Mouse (Mus musculus): ENCODE measurements around the gene Ptpn13.

The Ptpn13 gene

DNA sequence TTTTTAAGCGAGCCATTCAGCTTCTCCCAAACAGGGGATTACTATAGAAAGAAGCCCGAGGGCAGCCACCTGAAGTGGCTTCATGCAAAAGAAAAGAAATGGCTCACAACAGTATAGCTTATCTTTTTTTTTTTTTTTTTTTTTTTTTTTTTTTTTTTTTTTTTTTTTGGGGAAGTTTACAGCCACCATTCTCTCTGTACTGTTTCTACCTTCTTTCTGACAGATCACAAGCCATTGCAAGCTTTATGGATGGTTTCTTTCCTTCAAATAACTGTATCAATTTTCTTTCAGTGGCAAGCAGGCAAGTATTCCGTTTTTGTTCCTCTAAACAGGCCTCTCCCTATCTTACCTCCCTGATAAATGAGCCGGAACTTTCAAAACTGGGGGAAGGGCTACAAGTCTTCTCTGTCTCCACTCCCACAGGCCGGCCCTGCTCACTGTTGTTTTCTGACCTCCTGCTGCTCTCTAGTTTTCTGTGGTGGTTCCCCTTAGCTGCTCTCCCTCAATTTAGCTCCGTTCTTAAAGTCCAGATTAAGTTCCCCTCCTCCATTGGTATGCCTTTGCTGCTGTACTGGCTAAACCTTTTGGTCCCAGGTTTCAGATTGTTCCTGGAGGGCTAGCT lies 1.6 kb upstream of the Ptpn13 start:
- peak; percentile 55 for DNase-seq

DNA sequence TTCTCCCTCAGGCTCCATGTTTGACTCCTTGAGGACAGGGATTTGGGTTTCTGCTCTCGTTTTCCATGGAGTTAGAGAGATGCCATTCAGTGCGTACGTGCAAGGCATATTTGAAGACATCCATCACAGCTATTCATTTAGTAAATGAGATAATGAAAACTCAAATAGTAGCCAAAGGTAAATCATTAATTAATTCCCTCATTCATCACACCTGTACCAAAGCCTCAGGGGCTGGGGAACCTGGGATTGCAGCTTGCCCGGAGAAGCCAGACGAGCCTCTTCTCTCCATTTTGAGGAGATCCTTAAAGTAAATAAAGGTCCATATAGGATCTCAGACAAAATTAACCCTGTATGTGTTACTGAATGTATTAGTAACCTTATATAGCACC lies 1.1 kb upstream of the Ptpn13 start:
- DNase-seq: no peak

GRCm38 (mm10) chr5:103425363-103426031 lies 505 bp downstream of the Ptpn13 start:
- DNase-seq: peak; percentile 75

DNA sequence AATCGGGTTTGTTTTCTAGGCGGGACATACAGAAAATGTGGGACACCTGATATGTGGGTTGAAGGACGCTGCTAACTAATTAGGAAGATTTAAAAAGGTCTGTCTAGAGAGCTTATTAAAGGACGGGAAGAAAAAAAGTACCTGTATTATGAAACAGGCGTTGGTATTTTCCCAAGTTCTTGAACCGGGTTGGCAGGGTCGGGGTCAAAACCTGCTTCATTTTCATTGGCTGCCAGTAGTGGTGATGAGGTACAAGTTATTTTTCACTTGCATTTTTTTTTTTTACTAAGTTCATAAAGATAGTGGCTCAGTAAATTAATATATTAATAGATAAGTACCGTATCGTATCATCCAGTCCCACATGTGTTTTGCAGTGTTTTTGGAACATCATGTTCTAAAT lies 1.3 kb downstream of the Ptpn13 start:
- no peak for DNase-seq

- no peak for DNase-seq
Measured at GRCm38 (mm10) chr5:103430986-103431385, 6.0 kb downstream of the Ptpn13 start.

- DNase-seq: no peak
Measured at GRCm38 (mm10) chr5:103431479-103431878, 6.5 kb downstream of the Ptpn13 start.

DNA sequence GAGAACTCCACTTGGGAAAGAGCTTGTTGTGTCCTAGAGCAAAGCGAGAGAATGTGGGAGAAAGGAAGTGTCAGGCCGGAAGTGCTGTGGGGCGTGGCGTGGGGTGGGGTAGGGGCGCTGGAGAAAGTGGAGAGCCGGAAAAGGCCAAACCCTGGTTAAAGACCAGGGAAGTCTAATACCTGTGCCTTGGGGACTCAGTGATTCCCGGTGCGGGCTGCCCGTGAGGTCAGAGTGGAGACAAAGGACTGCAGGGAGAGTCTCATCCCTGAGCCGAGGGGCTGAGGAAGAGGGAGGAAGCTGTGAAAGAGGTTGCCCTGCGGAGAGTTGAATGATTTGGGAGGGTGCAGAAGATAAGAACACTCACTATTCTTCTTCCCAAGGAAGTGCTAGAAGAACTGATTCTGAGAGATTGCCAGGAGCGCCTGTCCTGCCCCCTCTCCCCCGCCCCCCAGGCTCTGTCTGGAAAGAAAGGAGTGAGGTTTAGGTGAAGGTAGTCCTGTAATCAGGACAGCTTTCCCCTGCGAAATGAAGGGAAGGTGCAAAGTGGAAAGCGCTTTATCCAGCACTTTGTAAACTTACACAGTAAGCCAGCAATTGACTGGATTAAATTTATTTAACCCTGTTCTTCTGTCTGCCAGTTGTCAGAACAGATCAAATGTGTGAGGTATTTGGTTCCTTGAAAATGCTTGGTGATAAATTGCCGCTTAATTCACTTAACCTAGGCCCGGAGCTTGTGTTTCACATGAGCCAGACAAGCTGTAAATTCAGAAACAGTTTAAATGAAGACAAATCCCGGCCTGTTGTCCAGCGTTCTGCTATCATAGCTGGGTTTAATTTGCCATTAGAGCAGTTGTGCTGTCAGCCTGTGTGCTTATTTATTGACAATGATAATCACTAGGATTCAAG lies 11.3 kb downstream of the Ptpn13 start:
- peak; percentile 34 for DNase-seq

DNA sequence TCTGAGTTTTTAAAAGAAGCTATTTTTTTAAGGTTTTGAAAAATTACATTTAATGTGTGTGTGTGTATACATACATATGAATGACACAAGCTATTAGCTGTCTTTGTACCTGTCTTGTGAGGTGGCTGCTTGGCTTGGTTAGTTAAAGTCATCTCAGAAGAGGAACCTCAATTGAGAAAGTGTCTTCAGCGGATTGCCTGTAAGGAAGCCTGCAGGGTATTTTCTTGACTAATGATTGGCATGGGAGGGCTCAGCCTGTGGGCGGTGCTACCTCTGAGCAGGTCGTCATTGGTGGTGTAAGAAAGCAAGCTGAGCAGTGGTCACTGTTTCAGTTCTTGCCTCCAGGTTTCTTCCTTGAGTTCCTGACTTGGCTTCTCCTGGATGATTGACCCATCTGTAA lies 12.7 kb downstream of the Ptpn13 start:
- DNase-seq: no peak

DNA sequence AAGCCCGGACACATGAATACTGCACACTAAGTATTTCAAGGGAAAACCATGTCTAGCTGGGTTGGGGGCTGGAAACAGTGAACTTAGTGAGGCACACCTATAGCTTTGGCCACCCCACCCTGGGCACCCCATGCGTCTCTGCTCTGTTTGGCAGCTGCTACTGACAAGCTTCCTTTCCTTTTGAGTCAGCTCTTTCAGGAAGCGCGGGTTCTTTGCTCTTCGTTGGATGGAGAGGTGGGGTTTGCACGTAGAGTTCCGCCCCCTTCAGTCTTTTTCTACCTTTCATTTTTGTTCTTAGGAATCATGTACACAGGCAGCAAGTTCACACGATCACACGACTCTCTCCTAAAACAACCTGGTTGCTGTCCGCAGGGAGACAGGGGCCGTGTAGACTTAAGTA lies 14.2 kb downstream of the Ptpn13 start:
- no peak for DNase-seq

DNA sequence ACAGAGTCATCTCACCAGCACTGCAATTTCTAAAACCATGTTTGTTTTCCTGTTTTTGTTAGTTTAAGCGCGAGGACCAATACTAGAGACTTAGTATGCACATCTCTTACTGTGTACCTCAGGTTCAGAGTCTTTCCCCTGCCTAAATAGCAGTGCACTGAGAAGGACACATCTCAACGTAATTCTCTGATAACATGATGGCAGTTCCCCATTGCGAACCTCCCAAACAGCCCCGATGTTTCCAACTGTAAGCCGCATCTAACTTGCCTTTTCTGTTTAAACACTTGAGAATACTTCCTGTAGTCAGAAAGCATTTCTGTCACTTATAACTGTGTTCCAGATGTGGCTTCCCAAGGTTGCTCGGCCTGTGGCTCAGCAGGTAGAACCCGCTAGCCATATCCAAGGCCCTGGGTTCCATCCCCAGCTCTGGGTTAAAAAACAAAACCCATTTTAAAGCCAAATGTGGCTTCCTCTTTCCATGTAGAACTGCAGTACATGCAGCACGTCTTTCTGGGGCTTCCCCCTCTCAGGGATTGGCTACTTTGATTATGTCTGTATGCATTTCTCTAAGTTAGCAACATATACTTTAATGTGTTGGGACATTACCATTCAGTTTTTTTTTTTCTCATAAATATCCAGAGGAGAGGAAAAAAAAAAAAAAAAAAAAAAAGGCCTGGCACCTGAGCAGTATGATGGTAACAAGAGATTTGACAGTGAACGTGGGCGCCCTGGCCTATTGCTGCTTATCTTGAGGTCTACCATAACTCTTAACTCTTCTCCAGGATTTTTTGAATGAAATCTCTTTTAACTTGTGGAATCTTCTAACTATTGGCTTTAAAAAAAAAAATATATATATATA lies 15.7 kb downstream of the Ptpn13 start:
- DNase-seq: no peak

GRCm38 (mm10) chr5:103441706-103442105 lies 16.7 kb downstream of the Ptpn13 start:
- DNase-seq: no peak

DNA sequence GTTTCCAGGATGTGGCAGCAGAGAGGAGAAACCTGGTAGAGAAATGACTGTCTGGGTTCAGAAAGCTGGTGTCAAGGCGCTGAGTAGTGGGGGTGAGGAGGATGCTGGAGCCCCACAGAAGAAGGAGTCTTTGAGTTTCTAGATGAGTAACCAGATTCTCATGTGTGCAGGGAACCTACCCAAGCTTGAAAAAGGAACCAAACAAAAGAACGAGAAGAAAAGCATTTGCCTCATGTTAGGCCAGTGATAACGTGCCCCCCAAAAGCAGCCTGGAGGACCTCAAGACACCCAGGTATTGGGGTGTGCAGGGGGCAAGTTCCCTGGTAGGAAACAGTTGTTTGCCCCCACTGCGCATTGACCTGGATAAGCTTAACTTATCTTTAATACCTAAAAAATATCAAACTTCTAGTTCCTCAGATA lies 17.3 kb downstream of the Ptpn13 start:
- no peak for DNase-seq

DNA sequence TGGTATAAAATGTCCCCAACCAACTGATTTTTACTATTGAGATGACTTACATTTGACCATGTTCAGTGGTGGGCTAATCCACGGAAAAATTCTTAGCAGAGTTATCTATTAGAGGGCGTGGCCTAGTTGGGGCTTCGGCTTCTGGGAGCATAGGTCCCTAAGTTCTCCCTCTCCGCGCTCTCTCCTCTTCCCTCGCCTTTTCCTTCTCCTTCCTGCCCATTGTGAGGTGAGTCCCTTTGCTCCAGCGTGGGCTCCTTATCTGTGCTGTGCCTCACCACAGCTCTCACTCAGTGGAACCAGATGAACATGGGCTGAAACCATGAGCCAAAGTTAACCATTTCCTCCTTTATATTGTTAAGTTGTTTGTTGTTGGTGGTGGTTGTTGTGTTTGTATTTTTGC lies 17.9 kb downstream of the Ptpn13 start:
- no peak for DNase-seq

DNA sequence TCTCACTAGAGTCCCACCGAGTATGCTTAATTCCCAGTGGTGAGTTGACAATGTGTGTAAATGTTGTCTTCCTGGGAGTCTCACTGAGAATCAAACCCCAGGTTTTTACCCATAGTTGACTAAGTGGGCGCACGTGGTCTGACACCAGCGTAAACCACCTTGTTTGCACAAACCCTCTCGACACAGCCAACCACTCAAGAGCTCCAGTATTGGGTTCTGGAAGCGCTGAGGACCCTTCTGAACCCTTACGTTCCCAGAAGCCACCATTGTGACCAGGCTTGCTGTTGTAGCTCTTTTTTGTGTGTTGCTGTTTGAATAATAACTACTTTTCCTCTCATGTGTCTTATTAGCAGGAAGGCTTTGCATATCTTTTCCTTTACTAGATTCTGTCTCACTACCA lies 20.4 kb downstream of the Ptpn13 start:
- no peak for DNase-seq

DNA sequence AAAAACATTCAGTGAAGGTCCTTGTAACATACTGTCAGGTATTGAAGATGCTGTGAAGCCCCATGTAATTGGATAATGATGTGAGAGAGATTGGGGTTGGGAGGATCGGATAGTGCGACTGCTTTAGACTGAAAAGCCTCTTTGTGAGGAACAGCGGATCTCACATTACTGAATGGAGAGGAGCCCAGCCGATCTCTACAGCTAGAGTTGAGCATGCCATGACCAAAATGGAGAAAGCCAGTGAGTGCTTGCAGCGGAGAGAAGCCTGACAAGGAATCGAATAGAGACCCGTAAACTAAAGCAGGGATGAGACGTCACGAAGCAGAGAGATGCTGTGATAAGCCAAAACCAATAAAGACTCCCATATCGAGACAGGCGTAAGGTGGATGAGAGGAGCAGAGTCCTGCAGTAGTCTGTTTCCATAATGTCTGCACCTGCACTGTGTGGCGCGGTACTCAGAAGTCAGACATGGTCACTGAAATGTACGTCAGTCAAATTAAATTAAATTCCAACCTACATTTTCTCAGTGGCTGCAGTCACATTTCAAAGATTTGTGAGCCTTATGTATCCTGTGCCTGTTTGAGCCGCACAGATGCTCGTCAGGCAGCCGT lies 22.9 kb downstream of the Ptpn13 start:
- no peak for DNase-seq

DNA sequence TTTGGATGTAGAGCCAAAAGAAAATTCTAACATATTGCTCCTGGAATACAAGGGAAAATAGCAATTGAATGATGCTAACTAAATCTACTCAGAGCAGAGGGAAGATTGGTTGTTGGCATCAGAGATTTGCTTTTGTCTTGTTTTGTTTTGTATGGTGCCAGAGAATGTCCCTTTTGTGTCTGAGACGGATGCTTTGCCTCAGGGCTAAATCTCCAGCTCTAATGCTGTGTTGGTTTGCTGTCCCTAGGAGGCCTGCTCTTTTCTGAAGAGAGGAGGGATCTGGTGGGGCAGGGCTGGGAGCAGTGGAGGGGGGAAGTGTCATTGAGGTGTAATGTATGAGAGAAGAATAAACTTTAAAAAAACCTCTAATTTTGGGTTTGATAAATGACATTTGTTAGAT lies 23.5 kb downstream of the Ptpn13 start:
- peak; percentile 49 for DNase-seq

- DNase-seq: no peak
Measured at GRCm38 (mm10) chr5:103450663-103451062, 25.7 kb downstream of the Ptpn13 start.

DNA sequence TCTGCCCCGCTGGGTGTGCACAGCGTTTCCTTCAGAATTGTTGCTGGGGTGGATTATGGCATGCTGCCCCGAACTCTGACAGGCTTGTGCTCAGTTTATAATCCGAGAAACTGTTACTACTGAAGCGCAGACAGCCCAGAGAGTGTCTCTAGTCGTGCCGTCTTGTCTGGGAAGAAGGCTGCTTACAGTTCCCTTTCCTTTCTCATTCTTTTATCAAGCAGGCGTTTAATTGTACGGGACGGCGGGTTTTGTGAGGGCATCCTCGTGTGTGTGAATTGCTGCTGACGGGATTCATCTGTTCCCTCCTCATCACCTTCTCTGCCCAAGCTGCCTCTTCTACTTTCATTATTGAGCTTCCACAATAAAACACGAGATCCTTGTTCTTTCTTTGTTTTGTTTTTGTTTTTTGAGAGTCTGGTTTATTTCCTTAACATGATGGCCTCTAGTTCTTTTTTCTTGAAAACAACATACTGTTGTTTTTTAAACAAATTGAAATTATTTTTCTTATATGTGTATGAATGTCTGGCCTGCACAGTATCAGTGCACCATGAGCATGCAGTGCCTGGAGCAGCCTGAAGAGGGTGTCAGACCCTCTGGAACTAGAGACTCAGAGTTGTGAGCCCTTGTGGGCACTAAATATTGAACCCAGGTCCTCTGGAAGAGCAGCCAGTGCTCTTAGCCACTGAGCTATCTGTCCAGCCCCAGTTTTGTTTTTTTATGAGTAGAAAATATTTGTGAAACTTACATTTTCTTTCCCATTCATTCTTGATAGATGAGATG lies 28.6 kb downstream of the Ptpn13 start:
- peak; percentile 15 for DNase-seq

DNA sequence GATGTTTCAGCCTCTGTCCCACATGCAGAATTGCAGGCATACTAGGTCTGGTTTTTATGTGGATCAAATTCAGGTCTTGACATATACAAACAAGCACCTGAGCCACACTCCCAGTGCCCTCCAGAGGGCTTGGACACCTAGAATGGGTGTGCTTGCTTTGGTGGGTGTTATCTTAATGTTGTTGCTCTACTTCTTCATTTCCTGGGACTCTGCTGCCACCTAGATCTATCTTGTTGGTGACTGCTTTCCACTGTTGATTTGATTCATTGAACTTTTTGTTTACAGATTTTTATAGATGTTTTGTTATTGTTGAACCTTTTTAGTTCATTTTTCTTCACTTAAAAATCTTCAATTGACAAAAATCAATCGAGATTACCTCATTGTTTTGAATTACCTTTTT lies 31.8 kb downstream of the Ptpn13 start:
- DNase-seq: no peak

DNA sequence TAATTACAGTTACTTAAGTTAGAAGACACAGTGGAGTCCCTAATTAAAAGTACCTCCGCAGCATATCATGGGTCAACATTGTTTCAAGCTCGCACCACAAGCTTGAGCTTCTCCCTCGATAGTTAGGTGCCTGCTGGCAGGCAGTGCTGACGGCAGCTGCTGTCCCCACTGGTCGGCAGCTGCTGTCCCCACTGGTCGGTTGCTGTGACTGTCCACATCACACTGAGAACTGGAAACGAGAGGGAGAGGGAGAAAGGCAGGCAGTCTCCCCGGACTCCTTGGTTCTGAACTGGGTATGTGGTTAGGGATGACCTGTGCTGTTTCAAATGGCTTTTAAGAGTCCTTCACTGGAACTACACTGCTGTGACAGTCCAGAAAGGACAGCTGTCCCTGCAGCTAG lies 33.4 kb downstream of the Ptpn13 start:
- peak; percentile 70 for DNase-seq

GRCm38 (mm10) chr5:103458959-103459675 lies 34.1 kb downstream of the Ptpn13 start:
- DNase-seq: no peak

Measured in retina, postnatal 1 day (tissue).